Mouse (Mus musculus) heart, adult 2 months (tissue): Measurements from ENCODE around the gene Ankrd27. TPM values are rescaled to one million over a fixed set of nuclear protein-coding genes. Genes with fewer than 3 reads are reported as not detected.
A peak's percentile ranks its signal among the peaks of the same experiment; 100 is the strongest.

Source experiments
- DNase-seq, 2 experiments: peaks; one replicate each; pipeline ENCODE4 v3.0.0; 2021
- H3K27ac ChIP-seq: fragments of 200-600 bp; 2 replicates; pipeline ENCODE4 v1.8.1; 2022
- H3K27me3 ChIP-seq: fragments of 200-500 bp; 2 replicates; pipeline ENCODE4 v1.6.1; 2012; ENCODE audit warnings: mild to moderate bottlenecking, low read length, inconsistent platforms, mixed read lengths; ENCODE audit not compliant: control insufficient read depth, insufficient read depth
- H3K36me3 ChIP-seq: fragments of 200-500 bp; 2 replicates; pipeline ENCODE4 v1.6.1; 2012; ENCODE audit warnings: low read length, inconsistent platforms; ENCODE audit not compliant: control insufficient read depth, insufficient read depth
- H3K4me1 ChIP-seq: fragments of 200-500 bp; 2 replicates; pipeline ENCODE4 v1.6.1; 2011; ENCODE audit warnings: low read length; ENCODE audit not compliant: control insufficient read depth, insufficient read depth
- H3K4me3 ChIP-seq: fragments of 200-600 bp; 2 replicates; pipeline ENCODE4 v1.8.1; 2022
- H3K79me2 ChIP-seq: fragments of 200-500 bp; replicated peaks from 2 replicates; pipeline ENCODE4 v1.6.1; 2012; ENCODE audit warnings: mild to moderate bottlenecking, inconsistent platforms, low read length, moderate library complexity, mixed read lengths; ENCODE audit not compliant: control insufficient read depth, insufficient read depth
- H3K9ac ChIP-seq: fragments of 200-500 bp; 2 replicates; pipeline ENCODE4 v1.6.1; 2012; ENCODE audit warnings: low read depth, mild to moderate bottlenecking, control low read depth, inconsistent platforms, low read length, mixed read lengths
- CTCF ChIP-seq: fragments of 200-600 bp; IDR thresholded peaks from 2 replicates; pipeline ENCODE4 v1.8.1; 2022; ENCODE audit warnings: antibody characterized with exemption, mild to moderate bottlenecking, moderate library complexity
- EP300 ChIP-seq: fragments of 200-500 bp; IDR thresholded peaks from 2 replicates; pipeline ENCODE4 v1.6.1; 2011; ENCODE audit warnings: low read depth, low read length, control low read depth; ENCODE audit not compliant: insufficient read depth
- POLR2A ChIP-seq: fragments of 200-500 bp; IDR thresholded peaks from 2 replicates; pipeline ENCODE4 v1.6.1; 2011; ENCODE audit warnings: mild to moderate bottlenecking, low read depth, low read length, control low read depth; ENCODE audit not compliant: insufficient read depth
- WGBS: fragments of 180-500 bp; shearing (Covaris S2); methylation state at CpG from one replicate; pipeline ENCODE4 v1.1.7; 2018; 5-methylcytosine and 5-hydroxymethylcytosine counted together
- intact Hi-C: fragments of 180-260 bp; cut with DNase I; formaldehyde crosslinking; loops from one replicate; pipeline ENCODE4 v1.15.1; 2025
- polyA plus RNA-seq: library from polyadenylated mRNA; depleted of rRNA; stranded (reverse); fragments of >200 nt; gene quantifications from 2 replicates; pipeline ENCODE4 v1.2.3, GENCODE M21; 2012
- total RNA-seq, 2 experiments: library from RNA; stranded (reverse); gene quantifications; 2 replicates each; pipeline ENCODE4 v1.2.3; 2021

The Ankrd27 gene
- total and polyA plus RNA-seq, 3 experiments, result 10.6 to 13.7 (median 12.5) TPM

DNA sequence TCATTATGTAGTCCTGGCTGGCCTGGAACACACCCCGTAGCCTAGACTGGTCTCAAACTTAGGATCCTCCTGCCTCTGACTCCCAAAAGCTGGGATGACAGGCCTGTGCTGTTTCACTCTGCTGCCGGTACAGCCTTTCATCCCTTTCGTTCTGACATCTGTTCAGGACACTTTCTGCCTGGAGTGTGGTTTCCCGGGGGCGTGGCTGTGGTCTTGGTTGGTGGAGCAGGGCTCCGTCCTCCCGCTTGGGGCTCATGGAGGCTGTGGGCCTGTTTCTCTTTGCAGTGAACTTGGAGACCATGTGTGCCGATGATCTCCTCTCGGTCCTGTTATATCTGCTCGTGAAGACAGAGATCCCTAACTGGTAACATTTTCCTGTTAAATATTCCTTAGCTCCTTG lies 20.8 kb downstream of the Ankrd27 start:
- H3K4me3 ChIP-seq, result no peak overlapping the region
- no peaks in the 10 kb centered on the region for H3K4me1 ChIP-seq
- 91% methylated on average over 10 of the region's 10 CpGs for WGBS
- no peak for DNase-seq
- intact Hi-C loops, result no loop called here
- H3K36me3 ChIP-seq, result no peaks in the 10 kb centered on the region
- no peaks in the 10 kb centered on the region for H3K79me2 ChIP-seq
- TF ChIP-seq POLR2A, result no peak
- TF ChIP-seq CTCF, result no peak
- no peak for TF ChIP-seq EP300
- no peak overlapping the region for H3K9ac ChIP-seq
- H3K27me3 ChIP-seq, result no peaks in the 10 kb centered on the region
- H3K27ac ChIP-seq, result no peak overlapping the region

DNA sequence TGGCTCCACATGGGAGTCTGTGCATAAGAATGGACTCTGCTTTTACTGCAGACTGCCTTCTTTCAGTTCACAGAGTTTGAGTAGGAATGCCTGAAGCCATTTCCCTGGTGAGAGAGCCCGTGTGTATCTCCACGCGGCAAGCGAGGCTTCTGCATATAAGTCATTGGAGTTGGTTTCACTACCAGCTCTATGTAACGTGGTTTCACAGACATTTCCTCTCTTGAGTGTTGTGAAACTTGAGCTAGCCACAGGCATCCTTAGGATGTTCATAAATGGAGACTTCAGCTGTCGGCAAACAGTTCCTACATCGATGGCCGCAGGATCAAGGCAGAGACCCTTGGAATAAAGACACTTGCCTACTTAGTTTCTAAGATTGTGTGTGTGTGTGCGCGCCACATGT lies 23.2 kb downstream of the Ankrd27 start:
- intact Hi-C loops, result no loop called here
- Histone ChIP-seq H3K4me1 (no peaks in the 10 kb centered on the region), H3K36me3 (no peaks in the 10 kb centered on the region), H3K27me3 (no peaks in the 10 kb centered on the region), H3K79me2 (no peaks in the 10 kb centered on the region), H3K9ac (no peak overlapping the region), H3K27ac (no peak overlapping the region), H3K4me3 (no peak overlapping the region)
- no peak for DNase-seq
- TF ChIP-seq CTCF (no peak), EP300 (no peak), POLR2A (no peak)
- 92% methylated on average over 10 of the region's 10 CpGs for WGBS

DNA sequence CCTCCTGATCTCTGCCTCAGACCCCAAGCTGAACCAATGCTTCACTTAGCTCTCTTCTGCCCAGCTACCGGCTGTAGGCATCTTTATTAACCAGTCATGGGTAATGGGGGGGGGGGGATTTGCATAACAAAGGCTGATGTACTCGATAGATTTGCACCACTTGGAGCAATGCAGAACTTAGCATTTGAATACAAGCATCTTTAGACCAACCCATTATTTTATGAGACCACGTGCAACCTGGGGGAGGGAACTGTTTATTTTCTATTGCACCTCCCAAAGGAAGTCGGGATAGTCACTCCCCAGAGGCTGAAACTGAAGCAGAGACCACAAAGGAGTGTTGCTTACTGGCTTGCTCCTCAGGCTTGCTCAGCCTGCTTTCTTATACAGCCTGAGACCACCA lies 31.5 kb downstream of the Ankrd27 start:
- Histone ChIP-seq H3K27me3 (no peaks in the 10 kb centered on the region), H3K79me2 (no peaks in the 10 kb centered on the region), H3K27ac (no peak overlapping the region), H3K4me1 (no peaks in the 10 kb centered on the region), H3K4me3 (no peak overlapping the region), H3K36me3 (no peaks in the 10 kb centered on the region), H3K9ac (no peak overlapping the region)
- no peak for TF ChIP-seq CTCF
- TF ChIP-seq EP300, result no peak
- TF ChIP-seq POLR2A, result no peak
- no peak for DNase-seq
- intact Hi-C loops, result no loop called here
- WGBS, result 72% methylated on average over 4 of the region's 4 CpGs

DNA sequence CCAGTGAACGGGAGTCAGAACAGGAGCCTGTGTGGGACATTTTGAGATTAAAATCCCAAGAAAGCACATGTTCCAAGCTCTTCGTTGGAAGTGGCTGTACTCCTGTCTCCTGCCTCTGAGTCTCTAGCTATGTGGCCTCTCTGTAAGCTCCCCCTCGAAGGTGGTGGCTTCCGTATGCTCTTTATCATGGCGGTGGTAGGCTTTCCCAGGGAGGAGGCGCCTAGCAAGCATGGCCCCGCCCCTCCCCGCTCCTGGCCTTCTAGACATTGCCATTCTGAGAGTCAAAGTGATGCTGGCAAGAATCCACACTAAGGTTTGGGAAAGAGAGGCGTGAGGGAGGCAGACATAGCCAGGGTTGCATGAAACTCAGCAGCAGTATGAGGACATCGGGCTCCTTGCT lies 36.6 kb downstream of the Ankrd27 start:
- TF ChIP-seq CTCF (no peak), EP300 (no peak), POLR2A (no peak)
- intact Hi-C loops, result no loop called here
- no peaks in the 10 kb centered on the region for H3K4me1 ChIP-seq
- 90% methylated on average over 10 of the region's 10 CpGs for WGBS
- H3K27ac ChIP-seq, result no peak overlapping the region
- H3K4me3 ChIP-seq, result no peak overlapping the region
- H3K27me3 ChIP-seq, result no peaks in the 10 kb centered on the region
- DNase-seq, result no peak
- H3K79me2 ChIP-seq, result no peaks in the 10 kb centered on the region
- no peak overlapping the region for H3K9ac ChIP-seq
- H3K36me3 ChIP-seq, result no peaks in the 10 kb centered on the region

DNA sequence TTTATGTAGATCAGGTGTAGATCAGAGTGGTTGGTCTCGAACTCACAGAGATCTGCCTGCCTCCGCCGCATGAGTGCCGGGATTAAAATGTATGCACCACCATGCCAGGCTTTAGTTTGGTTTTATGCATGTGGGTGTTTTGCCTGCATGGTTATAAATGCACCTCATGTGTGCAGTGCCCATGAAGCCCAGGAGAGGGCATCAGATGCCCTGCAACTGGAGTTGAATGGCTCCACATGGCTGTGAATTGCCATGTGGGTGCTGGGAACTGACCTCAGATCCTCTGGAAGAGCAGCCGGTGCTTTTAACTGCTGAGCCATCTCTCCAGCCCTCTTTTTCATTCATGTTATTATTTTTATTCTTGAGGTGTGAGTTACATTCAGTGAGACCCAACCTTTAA lies 40.0 kb downstream of the Ankrd27 start:
- H3K4me1 ChIP-seq, result no peaks in the 10 kb centered on the region
- H3K79me2 ChIP-seq, result no peaks in the 10 kb centered on the region
- intact Hi-C loops, result no loop called here
- no peak overlapping the region for H3K4me3 ChIP-seq
- H3K9ac ChIP-seq, result no peak overlapping the region
- no peaks in the 10 kb centered on the region for H3K36me3 ChIP-seq
- no peak overlapping the region for H3K27ac ChIP-seq
- no peak for TF ChIP-seq CTCF
- TF ChIP-seq POLR2A, result no peak
- no peak for DNase-seq
- 97% methylated on average over 5 of the region's 5 CpGs for WGBS
- no peaks in the 10 kb centered on the region for H3K27me3 ChIP-seq

DNA sequence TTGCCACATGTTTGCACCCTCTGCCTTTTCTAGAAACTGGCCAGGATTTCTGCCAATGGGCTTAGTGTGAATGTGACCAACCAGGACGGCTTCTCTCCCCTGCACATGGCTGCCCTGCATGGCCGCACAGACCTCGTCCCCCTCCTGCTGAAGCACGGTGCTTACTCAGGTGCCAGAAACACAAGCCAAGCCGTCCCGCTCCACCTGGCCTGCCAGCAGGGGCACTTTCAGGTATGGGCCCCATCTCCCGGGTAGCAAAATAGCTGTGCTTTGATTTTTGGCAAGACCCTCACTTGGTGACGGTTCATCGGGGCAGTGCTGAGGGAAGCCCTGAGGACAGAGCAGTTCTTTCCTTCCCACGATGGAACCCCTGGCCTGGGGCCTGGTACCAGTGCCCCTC lies 41.3 kb downstream of the Ankrd27 start:
- no peak for DNase-seq
- WGBS, result 91% methylated on average over 10 of the region's 10 CpGs
- Histone ChIP-seq H3K27ac (no peak overlapping the region), H3K36me3 (no peaks in the 10 kb centered on the region), H3K79me2 (no peaks in the 10 kb centered on the region), H3K4me3 (no peak overlapping the region), H3K4me1 (no peaks in the 10 kb centered on the region), H3K27me3 (no peaks in the 10 kb centered on the region), H3K9ac (no peak overlapping the region)
- intact Hi-C loops, result no loop called here
- TF ChIP-seq EP300 (no peak), CTCF (no peak), POLR2A (no peak)

DNA sequence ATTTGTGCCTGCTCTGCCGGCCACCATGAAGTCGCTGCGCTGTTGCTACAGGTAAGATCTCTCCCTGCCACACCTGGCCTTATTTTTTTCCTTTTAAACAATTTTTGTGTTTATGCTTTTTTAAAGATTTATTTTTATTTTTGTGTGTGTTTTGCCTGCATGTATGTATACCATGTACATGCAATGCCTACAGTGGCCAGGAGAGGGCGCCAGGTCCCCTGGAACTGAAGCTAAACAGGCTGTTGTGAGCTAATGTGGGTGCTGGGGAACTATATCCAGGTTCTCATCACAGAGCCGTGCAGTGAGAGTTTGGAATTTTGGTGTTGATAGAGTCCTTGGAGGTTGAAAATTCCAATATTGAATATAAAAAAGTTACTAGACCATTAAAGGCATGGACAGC lies 42.5 kb downstream of the Ankrd27 start:
- Histone ChIP-seq H3K79me2 (no peaks in the 10 kb centered on the region), H3K27ac (no peak overlapping the region), H3K27me3 (no peaks in the 10 kb centered on the region), H3K4me3 (no peak overlapping the region), H3K4me1 (no peaks in the 10 kb centered on the region), H3K9ac (no peak overlapping the region), H3K36me3 (no peaks in the 10 kb centered on the region)
- intact Hi-C loops, result no loop called here
- 77% methylated on average over 5 of the region's 5 CpGs for WGBS
- DNase-seq, result no peak
- TF ChIP-seq CTCF (peak; percentile 68), POLR2A (no peak), EP300 (no peak)
